Mouse (Mus musculus) small intestine, adult 2 months (tissue): ENCODE measurements around the gene Ankrd13c.

Experiments
- CTCF ChIP-seq: fragments of 200-500 bp; IDR thresholded peaks from 2 replicates; pipeline ENCODE4 v1.5.1; 2012; ENCODE audit warnings: low read depth, mild to moderate bottlenecking, control low read depth, inconsistent platforms, low read length, moderate library complexity, mixed read lengths; ENCODE audit not compliant: insufficient replicate concordance, insufficient read length; ENCODE audit errors: extremely low read depth
- POLR2A ChIP-seq: fragments of 200-500 bp; IDR thresholded peaks from 2 replicates; pipeline ENCODE4 v1.6.1; 2012; ENCODE audit warnings: low read depth, mild to moderate bottlenecking, control low read depth, inconsistent platforms, low read length, moderate library complexity

- TF ChIP-seq CTCF = no peak
- TF ChIP-seq POLR2A = no peak
These were observed 20.3 kb upstream of the Ankrd13c start for GRCm38 (mm10) chr3:157926761-157927160.
